Mouse (Mus musculus): ENCODE measurements around the gene Immp1l. TPM values are rescaled to one million over a fixed set of nuclear protein-coding genes. Genes with fewer than 3 reads are reported as not detected.

The Immp1l gene
- total RNA-seq, 1 experiment from 2014 or later: 45.9 TPM

Small RNA genes lying within 50 kb of the gene (microRNA-seq; reads per million reads assigned to microRNA genes)
- gene Gm22002: 0 reads per million in 2 experiments

Other genes with a start within 250 kb of the Immp1l start
- not detected in 2 replicates for gene Pax6, start 235.7 kb upstream of the Immp1l start, total RNA-seq (2021)
- gene Elp4, start 74 bp upstream of the Immp1l start, total RNA-seq (2021): 17.1 and 18.6 TPM in 2 replicates
- 32.5 and 41.5 TPM in 2 replicates for gene Dnajc24, start 98.9 kb downstream of the Immp1l start, total RNA-seq (2021)

Measured in adrenal gland, postnatal 25 days (tissue).